Mouse (Mus musculus) left cerebral cortex, postnatal 10 days (tissue): Measurements from ENCODE around the gene Adamtsl4. TPM values are rescaled to one million over a fixed set of nuclear protein-coding genes. Genes with fewer than 3 reads are reported as not detected.

Source experiments
- DNase-seq, 2 experiments: peaks; one replicate each; pipeline ENCODE4 v3.0.0; 2021 to 2022; ENCODE audit warnings: low spot score in 2 of 2, mixed read lengths in 1 of 2; ENCODE audit errors: extremely low spot score in 1 of 2
- intact Hi-C: fragments of 180-260 bp; cut with DNase I; formaldehyde crosslinking; loops from one replicate; pipeline ENCODE4 v1.15.1; 2025
- total RNA-seq, 2 experiments: library from RNA; stranded (reverse); gene quantifications; 2 replicates each; pipeline ENCODE4 v1.2.3; 2021

Adamtsl4 gene
- 1 to 10 TPM in 1 of 2 experiments, under 1 TPM in 1; 0.73 to 1.3 TPM for total RNA-seq

DNA sequence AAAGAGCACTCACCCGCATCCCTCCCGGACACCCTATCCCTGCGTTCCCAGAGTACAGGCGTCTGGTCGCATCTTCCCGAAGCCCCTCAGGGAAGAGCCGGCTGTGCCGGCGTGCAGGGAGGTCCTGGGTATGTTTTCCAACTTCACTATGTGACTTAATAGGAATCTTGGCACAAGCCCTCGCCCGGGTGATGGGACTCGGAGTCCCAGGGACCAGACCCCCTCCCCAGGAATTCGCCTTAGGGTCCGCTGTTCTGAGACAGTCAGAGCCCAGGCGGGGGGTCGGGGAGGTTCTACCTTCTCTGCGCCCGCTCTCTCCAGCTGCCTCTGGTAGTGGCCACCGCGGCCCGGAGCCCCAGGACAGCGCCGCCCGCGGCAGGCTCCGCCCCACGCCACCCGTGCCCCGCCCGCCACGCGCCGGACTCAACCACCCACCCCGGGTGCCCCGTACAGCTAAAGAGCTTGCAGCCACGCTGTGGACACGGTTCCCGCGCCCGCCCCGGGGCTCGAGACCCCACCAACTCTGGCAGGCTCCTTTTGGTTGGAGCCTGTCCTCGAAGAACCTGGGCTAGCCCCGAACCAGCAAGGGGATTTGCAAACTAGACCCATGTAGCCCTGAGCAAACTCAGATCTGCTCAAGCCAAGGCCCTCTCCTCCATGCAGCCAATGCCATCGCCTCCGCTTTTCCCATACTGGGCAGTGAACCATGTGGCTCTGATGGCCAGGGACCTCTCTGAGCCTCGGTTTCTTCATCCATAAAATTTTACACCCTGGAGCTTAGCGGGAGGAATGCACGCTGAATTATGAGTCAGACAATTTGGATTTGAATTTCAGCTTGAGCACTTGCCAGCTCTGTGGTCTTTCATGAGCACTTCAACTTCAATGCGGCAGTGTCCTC, at the start of gene Adamtsl4:
Adamtsl4 (minus strand) TSS at position 394 of the 898 bp plus-strand sequence.
- DNase-seq = peak in 1 of 2 experiments; percentile 76
- intact Hi-C loops = no loop called here

GRCm38 (mm10) chr3:95735071-95735670, 47.5 kb upstream of the Adamtsl4 start:
- intact Hi-C loops = no loop called here
- no peak for DNase-seq

DNA sequence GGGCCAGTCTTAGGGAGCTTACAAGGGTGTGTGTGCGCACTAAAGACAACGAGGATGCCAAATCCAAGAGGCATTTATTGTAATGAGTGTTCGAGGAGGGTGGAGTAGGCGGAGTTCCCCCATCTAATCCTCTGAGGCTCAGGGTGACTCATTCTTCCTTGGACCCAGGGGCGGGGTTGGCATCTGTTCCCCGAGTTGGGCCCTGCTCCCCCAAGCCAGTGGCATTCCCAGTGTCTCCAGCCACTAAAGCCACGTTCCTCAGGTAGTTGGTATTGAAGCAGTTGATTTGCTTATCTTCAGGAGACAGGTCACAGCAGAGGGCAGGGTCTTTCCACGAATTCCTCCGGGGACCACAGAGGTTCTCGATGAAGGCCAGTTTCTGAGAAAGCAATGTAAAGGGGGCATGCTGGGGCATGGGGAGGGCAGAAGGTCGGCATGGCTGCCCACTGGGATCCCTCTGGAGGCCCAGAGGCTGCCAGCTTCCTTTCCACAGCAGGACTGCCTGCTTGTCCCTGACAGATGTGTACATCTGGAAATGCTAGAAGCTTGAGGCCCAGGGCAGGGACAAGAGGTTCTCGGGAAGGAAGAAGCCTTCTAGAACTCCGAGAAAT, 46.5 kb upstream of the Adamtsl4 start:
- no peak for DNase-seq
- intact Hi-C loops = no loop called here

- peak in 1 of 2 experiments; percentile 71 for DNase-seq
- intact Hi-C loops = no loop called here
These were observed 45.2 kb upstream of the Adamtsl4 start for GRCm38 (mm10) chr3:95732744-95733521.

DNA sequence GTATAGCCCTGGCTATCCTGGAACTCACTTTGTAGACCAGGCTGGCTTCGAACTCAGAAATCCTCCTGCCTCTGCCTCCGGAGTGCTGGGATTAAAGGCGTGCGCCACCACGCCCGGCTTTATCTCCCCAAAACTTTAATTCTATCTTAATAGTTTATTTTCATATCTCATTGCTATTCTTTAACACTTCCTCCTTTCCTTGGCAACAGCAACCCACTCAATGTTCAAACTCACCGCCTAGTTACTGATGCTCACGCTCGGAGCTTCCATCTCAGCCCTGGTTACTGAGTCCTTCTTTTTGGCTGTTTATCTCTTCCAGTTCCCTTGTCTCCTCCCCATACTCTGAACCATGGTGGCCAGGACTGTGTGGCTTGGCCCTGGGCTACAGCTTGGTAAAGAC, 44.6 kb upstream of the Adamtsl4 start:
- DNase-seq = no peak
- intact Hi-C loops = no loop called here

DNA sequence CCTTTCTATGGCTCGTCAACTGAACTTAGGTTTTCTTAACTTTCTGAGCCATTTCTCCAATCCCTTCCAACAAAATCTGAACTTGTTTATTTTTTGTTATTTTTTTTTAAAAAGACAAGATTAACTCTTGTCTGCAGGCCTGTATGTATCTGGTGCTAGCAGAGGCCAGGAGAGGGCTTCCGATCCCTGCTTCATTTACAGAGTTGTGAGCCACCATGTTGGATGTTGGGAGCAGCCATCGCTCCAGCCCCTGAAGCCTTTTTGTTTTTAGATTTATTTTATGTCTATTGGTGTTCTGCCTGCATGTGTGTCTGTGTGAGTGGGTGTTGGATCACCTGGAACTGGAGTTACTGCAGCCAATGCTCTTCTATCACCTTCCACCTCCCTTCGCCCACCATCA, 44.1 kb upstream of the Adamtsl4 start:
- intact Hi-C loops = no loop called here
- no peak for DNase-seq

DNA sequence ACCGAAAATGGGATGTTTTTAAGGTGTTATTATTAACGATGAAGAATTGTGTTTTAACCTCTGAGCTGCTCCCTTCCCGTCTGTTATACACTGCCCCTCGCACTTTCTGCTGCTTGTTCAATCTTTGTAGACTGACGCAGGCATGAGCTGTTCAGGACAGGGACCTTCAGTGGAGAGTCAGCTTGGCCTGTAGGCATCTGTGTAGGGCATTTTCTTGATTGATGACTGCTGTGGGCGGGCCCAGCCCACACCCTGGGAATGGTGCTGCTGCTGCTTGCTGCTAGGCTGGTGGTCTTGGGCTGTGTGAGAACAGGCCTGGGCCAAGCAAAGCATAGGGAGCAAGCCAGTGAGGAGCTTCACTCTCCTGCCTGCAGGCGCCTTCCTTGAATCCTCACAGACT, 42.7 kb upstream of the Adamtsl4 start:
- intact Hi-C loops = no loop called here
- no peak for DNase-seq

GRCm38 (mm10) chr3:95728906-95729305, 41.2 kb upstream of the Adamtsl4 start:
- intact Hi-C loops = no loop called here
- no peak for DNase-seq

GRCm38 (mm10) chr3:95726696-95727358, 39.1 kb upstream of the Adamtsl4 start:
- intact Hi-C loops = no loop called here
- DNase-seq = no peak

DNA sequence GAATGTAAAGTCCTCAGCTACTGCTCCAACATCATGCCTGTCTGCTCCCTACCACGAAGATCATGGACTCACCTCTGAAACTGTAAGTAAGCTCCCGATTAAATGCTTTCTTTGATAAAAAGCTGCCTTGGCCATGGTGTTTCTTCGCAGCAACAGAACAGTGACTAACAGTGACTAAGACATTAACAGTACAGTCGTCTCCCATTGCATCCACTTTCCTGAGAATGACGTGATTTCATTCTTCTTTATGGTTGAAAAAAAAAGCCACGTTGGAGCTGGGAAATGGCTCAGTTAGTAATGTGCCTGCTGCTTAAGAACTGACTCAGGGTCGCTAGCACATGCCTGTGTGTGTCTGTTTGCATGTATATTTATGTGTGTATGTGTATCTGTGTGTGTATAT, 38.1 kb upstream of the Adamtsl4 start:
- intact Hi-C loops = no loop called here
- no peak for DNase-seq

- DNase-seq = no peak
- intact Hi-C loops = no loop called here
These were observed 34.7 kb upstream of the Adamtsl4 start for GRCm38 (mm10) chr3:95722386-95722785.

GRCm38 (mm10) chr3:95718153-95718552, 30.4 kb upstream of the Adamtsl4 start:
- no peak for DNase-seq
- intact Hi-C loops = no loop called here

- intact Hi-C loops = no loop called here
- no peak for DNase-seq
These were observed 28.4 kb upstream of the Adamtsl4 start for GRCm38 (mm10) chr3:95716075-95716474.

GRCm38 (mm10) chr3:95709967-95710366, 22.2 kb upstream of the Adamtsl4 start:
- DNase-seq = no peak
- intact Hi-C loops = no loop called here

DNA sequence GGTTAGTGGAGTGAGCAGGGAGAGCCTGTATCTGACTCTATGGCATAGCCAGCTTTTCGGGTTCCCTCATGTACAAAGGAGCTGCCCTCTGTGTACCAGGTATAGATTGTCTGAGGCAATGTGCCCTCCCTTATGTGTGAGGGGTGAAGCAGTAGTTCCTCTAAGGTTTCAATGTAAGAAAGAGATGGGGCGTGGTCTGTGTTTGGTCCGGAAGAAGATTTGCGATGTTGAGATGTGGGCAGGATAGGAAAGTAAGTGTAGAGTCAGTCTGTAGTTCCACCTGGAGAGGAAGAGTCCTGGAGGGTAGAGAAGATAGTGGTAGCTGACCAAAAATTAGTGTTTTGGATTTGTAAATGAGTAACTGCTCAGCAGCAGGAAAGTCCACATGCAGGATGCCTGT, 21.3 kb upstream of the Adamtsl4 start:
- intact Hi-C loops = no loop called here
- no peak for DNase-seq

DNA sequence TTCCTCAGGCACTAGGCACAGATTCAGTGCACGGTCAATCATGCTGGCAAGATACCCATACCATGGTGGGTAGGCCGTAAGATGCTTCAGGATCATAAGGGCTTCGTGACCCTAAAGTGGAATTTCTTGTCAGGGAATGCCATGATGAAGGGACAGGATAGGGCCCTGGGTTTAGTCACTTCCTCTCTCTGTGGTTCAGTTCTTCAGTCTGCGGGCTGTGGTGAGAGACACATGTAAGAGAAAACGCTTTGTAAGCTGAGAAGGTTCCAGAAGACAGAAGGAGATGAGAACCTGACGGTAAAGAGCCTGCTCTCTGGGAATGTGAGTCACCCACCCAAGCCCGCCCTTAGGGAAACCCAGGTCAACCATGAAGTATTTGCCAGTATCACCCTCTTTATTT, 19.8 kb upstream of the Adamtsl4 start:
- intact Hi-C loops = no loop called here
- no peak for DNase-seq

- intact Hi-C loops = no loop called here
- DNase-seq = no peak
These were observed 18.6 kb upstream of the Adamtsl4 start for GRCm38 (mm10) chr3:95706273-95706672.

DNA sequence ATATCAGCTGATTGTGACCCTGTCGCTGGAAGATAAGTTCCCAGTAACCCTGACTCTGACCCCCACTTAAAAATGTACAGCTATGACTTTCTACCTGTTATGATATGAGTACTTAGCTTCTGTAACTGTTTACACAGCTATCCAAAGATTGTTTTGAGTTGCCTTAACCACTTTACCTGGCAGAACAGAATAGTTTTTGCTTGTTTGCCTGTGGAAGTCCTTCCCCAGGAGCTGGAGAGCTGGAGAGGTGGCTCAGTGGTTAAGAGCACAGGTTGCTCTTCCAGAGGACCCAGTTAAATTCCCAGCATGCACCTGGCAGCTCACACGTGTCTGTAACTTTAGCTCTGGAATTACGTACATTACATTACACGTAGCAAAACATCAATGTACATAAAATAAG, 16.9 kb upstream of the Adamtsl4 start:
- intact Hi-C loops = no loop called here
- DNase-seq = no peak

DNA sequence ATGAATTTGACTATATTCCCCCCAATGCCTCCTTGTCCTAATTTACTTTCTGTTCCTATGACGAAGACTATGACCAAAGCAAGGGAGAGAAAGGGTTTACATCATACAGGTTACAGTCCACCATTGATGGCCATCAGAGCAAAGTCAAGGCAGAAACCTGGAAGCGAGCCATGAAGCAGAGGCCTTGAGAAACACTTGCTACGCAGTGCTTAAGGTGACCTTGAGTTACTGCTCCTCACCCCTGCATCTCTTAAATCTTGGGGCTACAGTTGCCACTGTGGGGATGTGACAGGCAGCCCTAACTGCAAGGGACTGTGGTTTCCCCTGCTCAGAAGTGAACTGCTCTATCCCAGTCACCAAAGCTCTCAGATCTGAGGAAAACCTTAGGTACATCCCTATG, 15.6 kb upstream of the Adamtsl4 start:
- no peak for DNase-seq
- intact Hi-C loops = no loop called here
